Mouse (Mus musculus) ES-Bruce4 (cell line): ENCODE measurements at regions not wholly inside any gene's neighbourhood (a gene's known extent, or its start where the extent isn't known, plus 50 kb on each side); places are given as distances from the start of the nearest gene placed in this dataset.

Experiments
- CTCF ChIP-seq: IDR thresholded peaks from one replicate; pipeline ENCODE4 v1.8.1; 2011; ENCODE audit warnings: low read depth, low read length
- POLR2A ChIP-seq: IDR thresholded peaks from one replicate; pipeline ENCODE4 v1.8.1; 2011; ENCODE audit warnings: low read length; ENCODE audit not compliant: insufficient read depth

GRCm38 (mm10) chr10:98808644-98809043, 105.6 kb upstream of the Atp2b1 start:
- TF ChIP-seq CTCF (no peak), POLR2A (no peak)
